Mouse (Mus musculus) embryonic fibroblast, embryonic 13.5 days (primary cell): ENCODE measurements around the gene Rbmxl2.

Source experiments
- CTCF ChIP-seq: IDR thresholded peaks from 2 replicates; pipeline ENCODE4 v1.5.1; 2011; ENCODE audit warnings: mild to moderate bottlenecking, control low read depth, low read length, moderate library complexity, borderline replicate concordance; ENCODE audit not compliant: insufficient read depth
- POLR2A ChIP-seq: IDR thresholded peaks from 2 replicates; pipeline ENCODE4 v1.6.1; 2011; ENCODE audit warnings: low read depth, mild to moderate bottlenecking, control low read depth, low read length, moderate library complexity

GRCm38 (mm10) chr7:107209204-107209860 is at the start of gene Rbmxl2:
- TF ChIP-seq CTCF: no peak
- no peak for TF ChIP-seq POLR2A
